Mouse (Mus musculus): ENCODE measurements around the gene Olfr1270.
"Not testable (repeated sequence)": the region's sequence is repeated elsewhere in the genome, so short reads cannot be mapped to it uniquely, and the experiment has no call there.

The Olfr1270 gene

DNA sequence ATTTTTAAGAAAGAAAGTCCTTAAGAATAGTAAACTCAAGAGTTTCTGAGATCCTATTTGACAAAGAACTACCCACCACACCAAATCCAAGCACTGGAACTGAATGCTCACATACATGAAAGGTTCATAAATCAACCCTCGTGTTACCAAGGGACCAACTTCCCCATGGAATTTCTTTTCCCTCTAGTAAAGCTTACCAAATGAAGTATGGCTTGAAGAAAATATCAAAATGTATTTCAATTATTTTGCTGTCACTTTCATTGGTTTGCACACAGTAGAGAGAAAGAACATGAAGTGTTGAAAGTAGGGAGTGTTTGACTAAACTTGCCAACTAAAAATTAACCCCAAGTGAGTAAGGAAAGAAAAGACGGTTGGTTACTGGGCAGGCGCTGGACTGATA is at the start of gene Olfr1270:
TSS of gene Olfr1270 (minus strand) at position 101 of the 400 bp plus-strand sequence.
- no peak for DNase-seq (ENCODE audit: low spot score)

- DNase-seq (ENCODE audit: low spot score): not testable (repeated sequence)
Measured at GRCm38 (mm10) chr2:90199606-90200005, 46.7 kb upstream of the Olfr1270 start.

DNA sequence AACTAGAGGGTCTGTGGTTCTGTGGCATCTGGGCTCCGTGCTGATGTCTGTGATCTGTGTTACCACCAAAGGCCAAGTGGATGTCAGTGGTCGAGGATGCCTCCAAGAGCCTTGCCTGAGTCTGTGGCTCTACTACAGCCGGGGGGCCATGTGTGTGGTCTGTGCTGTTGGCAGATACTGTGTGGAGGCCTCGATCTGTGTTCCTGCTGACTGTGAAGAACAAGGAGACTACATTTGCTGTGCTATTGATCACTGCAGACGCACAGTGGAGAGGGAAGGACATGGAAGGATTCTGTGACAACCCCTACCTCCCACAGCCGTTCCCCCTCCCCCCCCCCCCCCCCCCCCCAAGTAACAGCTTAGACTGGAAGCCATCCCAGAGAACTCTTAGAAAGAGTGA is 42.4 kb upstream of the Olfr1270 start:
- DNase-seq (ENCODE audit: low spot score): not testable (repeated sequence)

GRCm38 (mm10) chr2:90194750-90195149 is 41.9 kb upstream of the Olfr1270 start:
- not testable (repeated sequence) for DNase-seq (ENCODE audit: low spot score)

- not testable (repeated sequence) for DNase-seq (ENCODE audit: low spot score)
Measured at GRCm38 (mm10) chr2:90187082-90187481, 34.2 kb upstream of the Olfr1270 start.

DNA sequence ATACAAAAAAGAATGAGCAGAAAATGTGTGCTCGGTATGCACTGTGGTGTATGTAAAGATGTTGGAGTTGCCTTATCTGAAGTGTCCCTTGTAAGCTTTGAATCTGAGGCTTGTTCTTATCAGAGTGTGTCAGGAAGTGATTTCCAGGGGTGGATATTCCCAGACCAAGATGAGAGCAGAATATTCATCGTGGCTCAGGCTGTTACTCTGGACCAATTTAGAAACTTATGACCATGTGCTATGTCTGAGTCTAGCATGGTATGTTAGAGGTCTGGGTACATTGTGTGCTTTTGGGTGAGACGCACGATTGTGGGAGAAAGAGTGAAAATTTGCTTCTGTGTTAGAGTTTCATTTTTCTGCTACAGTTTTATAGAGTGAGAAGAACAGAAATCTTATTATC is 33.2 kb upstream of the Olfr1270 start:
- not testable (repeated sequence) for DNase-seq (ENCODE audit: low spot score)

DNA sequence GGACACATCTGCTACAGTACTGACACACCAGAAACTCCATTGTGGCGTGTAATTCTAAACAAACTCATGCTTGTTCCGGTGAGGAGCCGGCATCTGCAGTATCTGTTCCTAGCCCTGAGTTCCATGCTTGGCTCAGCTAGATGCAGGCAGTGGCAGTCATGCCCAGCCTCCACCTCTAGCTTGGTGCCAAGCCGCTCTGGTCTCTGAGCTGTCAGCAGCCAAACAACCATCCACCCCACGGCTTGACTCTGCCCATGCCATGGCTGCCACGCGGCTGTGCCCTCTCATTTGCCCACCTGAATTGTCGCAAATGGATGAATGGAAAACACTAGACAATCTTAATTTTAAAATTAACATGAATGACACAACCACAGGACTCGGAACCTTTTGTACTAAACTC is 1.0 kb upstream of the Olfr1270 start:
- no peak for DNase-seq (ENCODE audit: low spot score)

GRCm38 (mm10) chr2:90142196-90142595 is 10.7 kb downstream of the Olfr1270 start, which contains the start of gene Olfr32:
Gene Olfr32, minus strand, starts transcription at chr2:90142296.
- no peak for DNase-seq (ENCODE audit: low spot score)

GRCm38 (mm10) chr2:90121312-90121711 is 31.6 kb downstream of the Olfr1270 start, which contains the start of gene Olfr1269:
Gene Olfr1269, minus strand, starts transcription at chr2:90121412.
- no peak for DNase-seq (ENCODE audit: low spot score)

Data from T-cell, adult 2 months (primary cell).